Mouse (Mus musculus) ES-Bruce4 (cell line): ENCODE results near the gene Orc4. TPM values are rescaled to one million over a fixed set of nuclear protein-coding genes. Genes with fewer than 3 reads are reported as not detected.

Source experiments
- H3K27ac ChIP-seq: 2 replicates; pipeline ENCODE4 v1.5.1; 2012; ENCODE audit warnings: low read length, inconsistent platforms; ENCODE audit not compliant: insufficient read depth
- H3K27me3 ChIP-seq: 2 replicates; pipeline ENCODE4 v1.6.1; 2012; ENCODE audit warnings: mild to moderate bottlenecking, low read length, inconsistent platforms; ENCODE audit not compliant: control insufficient read depth, poor library complexity, insufficient read depth, severe bottlenecking
- H3K36me3 ChIP-seq: 2 replicates; pipeline ENCODE4 v1.6.1; 2012; ENCODE audit warnings: inconsistent platforms, mild to moderate bottlenecking, low read length, moderate library complexity; ENCODE audit not compliant: control insufficient read depth, poor library complexity, insufficient read depth, severe bottlenecking
- H3K4me1 ChIP-seq: one replicate; pipeline ENCODE4 v1.8.1; 2011; ENCODE audit warnings: low read length; ENCODE audit not compliant: control insufficient read depth, insufficient read depth
- H3K4me3 ChIP-seq: 2 replicates; pipeline ENCODE4 v1.5.1; 2011; ENCODE audit warnings: low read depth, mild to moderate bottlenecking, low read length
- H3K9ac ChIP-seq: 2 replicates; pipeline ENCODE4 v1.6.1; 2012; ENCODE audit warnings: low read depth, mild to moderate bottlenecking, inconsistent platforms; ENCODE audit not compliant: poor library complexity, severe bottlenecking
- H3K9me3 ChIP-seq: replicated peaks from 2 replicates; pipeline ENCODE4 v1.6.1; 2012; ENCODE audit warnings: mild to moderate bottlenecking, low read length, inconsistent platforms; ENCODE audit not compliant: control insufficient read depth, poor library complexity, insufficient read depth, severe bottlenecking
- CTCF ChIP-seq: IDR thresholded peaks from one replicate; pipeline ENCODE4 v1.8.1; 2011; ENCODE audit warnings: low read depth, low read length
- EP300 ChIP-seq: IDR thresholded peaks from 2 replicates; pipeline ENCODE4 v1.6.1; 2011; ENCODE audit warnings: low read depth, low read length; ENCODE audit not compliant: insufficient read depth
- POLR2A ChIP-seq: IDR thresholded peaks from one replicate; pipeline ENCODE4 v1.8.1; 2011; ENCODE audit warnings: low read length; ENCODE audit not compliant: insufficient read depth
- polyA plus RNA-seq: library from polyadenylated mRNA; stranded (reverse); fragments of >200 nt; gene quantifications from 2 replicates; pipeline ENCODE4 v1.2.4, GENCODE M21; 2011; ENCODE audit warnings: low read depth; ENCODE audit not compliant: missing spikeins, insufficient read depth, insufficient read length

Orc4 gene
- 185 and 211 TPM in 2 replicates for polyA plus RNA-seq

- no peaks in the 10 kb centered on the region for H3K4me1 ChIP-seq
- H3K27me3 ChIP-seq: no peaks in the 10 kb centered on the region
- H3K36me3 ChIP-seq: no peaks in the 10 kb centered on the region
- peak within 1 kb of the TSS; percentile 100 for H3K4me3 ChIP-seq
- no peak for TF ChIP-seq CTCF
- TF ChIP-seq POLR2A: no peak
- no peak for TF ChIP-seq EP300
- no peaks in the 10 kb centered on the region for H3K9me3 ChIP-seq
- H3K9ac ChIP-seq: peak within 1 kb of the TSS; percentile 86
- peak within 1 kb of the TSS; percentile 86 for H3K27ac ChIP-seq
These were observed at the start of gene Orc4 for GRCm38 (mm10) chr2:48950252-48950315. TSS of gene Orc4 (minus strand) at chr2:48950277.

- TF ChIP-seq POLR2A (no peak), CTCF (no peak), EP300 (no peak)
- Histone ChIP-seq H3K4me3 (no peak overlapping the region), H3K27ac (no peak overlapping the region), H3K36me3 (no peaks in the 10 kb centered on the region), H3K9me3 (no peaks in the 10 kb centered on the region), H3K27me3 (no peaks in the 10 kb centered on the region), H3K9ac (no peak overlapping the region), H3K4me1 (no peaks in the 10 kb centered on the region)
These were observed 40.2 kb upstream of the Orc4 start for GRCm38 (mm10) chr2:48990322-48990721.

GRCm38 (mm10) chr2:48978920-48979319 is 28.8 kb upstream of the Orc4 start:
- Histone ChIP-seq H3K9me3 (no peaks in the 10 kb centered on the region), H3K27ac (no peak overlapping the region), H3K27me3 (no peaks in the 10 kb centered on the region), H3K4me3 (no peak overlapping the region), H3K9ac (no peak overlapping the region), H3K36me3 (no peaks in the 10 kb centered on the region), H3K4me1 (no peaks in the 10 kb centered on the region)
- no peak for TF ChIP-seq CTCF
- no peak for TF ChIP-seq POLR2A

DNA sequence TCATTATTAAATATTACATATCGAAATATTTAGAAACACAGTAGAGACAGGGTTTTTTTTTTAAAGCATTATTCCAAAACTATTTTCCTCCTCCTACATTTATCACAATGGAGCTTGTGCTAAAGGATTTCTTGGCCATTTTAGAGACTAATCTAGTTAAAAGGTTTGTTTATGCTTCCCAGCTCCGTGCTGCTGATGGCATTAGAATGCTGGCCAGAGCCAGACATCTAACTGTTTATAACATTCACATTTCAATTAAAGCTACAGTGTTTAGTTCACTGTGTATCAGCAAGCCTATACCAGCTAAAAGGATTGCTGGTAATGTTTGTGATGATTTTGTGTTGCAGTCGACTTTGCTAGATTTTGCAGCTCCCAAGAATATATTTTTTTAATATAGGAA is 6.5 kb upstream of the Orc4 start:
- Histone ChIP-seq H3K9ac (no peak overlapping the region), H3K27me3 (no peaks in the 10 kb centered on the region), H3K4me3 (no peak overlapping the region), H3K27ac (no peak overlapping the region), H3K4me1 (no peaks in the 10 kb centered on the region), H3K36me3 (no peaks in the 10 kb centered on the region), H3K9me3 (no peaks in the 10 kb centered on the region)
- no peak for TF ChIP-seq CTCF
- no peak for TF ChIP-seq EP300
- no peak for TF ChIP-seq POLR2A

DNA sequence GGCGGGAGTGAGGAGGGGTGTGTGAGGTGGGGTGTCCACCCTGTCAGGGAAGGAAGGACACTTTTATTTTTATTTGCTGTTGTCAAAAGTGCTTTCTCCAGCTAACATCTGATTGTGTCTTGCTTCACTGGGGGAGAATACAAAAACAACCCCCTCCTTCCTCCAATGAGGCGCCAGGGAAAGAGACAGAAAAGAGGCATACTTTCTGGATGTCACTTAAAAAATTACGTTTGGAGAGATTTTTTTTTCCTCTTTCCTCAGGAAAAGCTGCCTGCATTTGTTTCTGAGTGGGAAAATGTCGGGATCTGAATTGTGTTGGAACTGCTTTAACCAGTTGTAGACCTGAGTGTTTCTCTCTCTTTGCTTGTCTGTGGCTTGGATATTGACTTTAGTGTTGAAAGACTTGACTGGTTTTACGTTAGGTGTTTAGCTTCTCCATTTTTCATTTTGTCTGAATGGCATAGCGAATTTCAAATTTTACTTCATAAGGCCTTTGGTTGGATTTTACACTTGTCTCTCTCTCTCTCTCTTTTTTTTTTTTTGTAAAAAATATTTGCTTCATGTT is 321 bp upstream of the Orc4 start:
- H3K27ac ChIP-seq: peak overlapping the region; percentile 67
- H3K4me1 ChIP-seq: no peaks in the 10 kb centered on the region
- no peaks in the 10 kb centered on the region for H3K27me3 ChIP-seq
- H3K9ac ChIP-seq: peak overlapping the region; percentile 86
- H3K9me3 ChIP-seq: no peaks in the 10 kb centered on the region
- TF ChIP-seq EP300: no peak
- TF ChIP-seq CTCF: no peak
- no peak for TF ChIP-seq POLR2A
- H3K36me3 ChIP-seq: no peaks in the 10 kb centered on the region
- H3K4me3 ChIP-seq: peak overlapping the region; percentile 100; the same call in 1 of the 2 replicates

GRCm38 (mm10) chr2:48949743-48950251 is 280 bp downstream of the Orc4 start:
- Histone ChIP-seq H3K9ac (peak overlapping the region; percentile 86), H3K27ac (peak overlapping the region; percentile 86), H3K36me3 (no peaks in the 10 kb centered on the region), H3K4me1 (no peaks in the 10 kb centered on the region), H3K4me3 (peak overlapping the region; percentile 100), H3K9me3 (no peaks in the 10 kb centered on the region), H3K27me3 (no peaks in the 10 kb centered on the region)
- TF ChIP-seq EP300: no peak
- no peak for TF ChIP-seq CTCF
- TF ChIP-seq POLR2A: no peak
